Mouse (Mus musculus): ENCODE data around the gene Stat2. TPM values are rescaled to one million over a fixed set of nuclear protein-coding genes. Genes with fewer than 3 reads are reported as not detected.
"Not testable (repeated sequence)": the region's sequence is repeated elsewhere in the genome, so short reads cannot be mapped to it uniquely, and the experiment has no call there.

The Stat2 gene
- total RNA-seq, 2 experiments from 2014 or later = 34.4 to 34.7 TPM

- no peak for TF ChIP-seq CTCF (conservative IDR thresholded peaks at IDR 0.05)
- peak within 1 kb of the TSS; percentile 98 for H3K27ac ChIP-seq
- peak; percentile 77 to 79 for DNase-seq (ENCODE audit: low spot score in 2 of 2)
- peak within 1 kb of the TSS; percentile 92 for H3K4me3 ChIP-seq
Observed at GRCm38 (mm10) chr10:128322141-128323108, 52.1 kb downstream of the Stat2 start, which contains the start of gene Cnpy2. Gene Cnpy2, plus strand, starts transcription at chr10:128322459.

GRCm38 (mm10) chr10:128323516-128323915, 53.2 kb downstream of the Stat2 start:
- peak overlapping the region; percentile 98 for H3K27ac ChIP-seq
- no peak for DNase-seq (ENCODE audit: low spot score in 2 of 2)
- TF ChIP-seq CTCF (conservative IDR thresholded peaks at IDR 0.05) = no peak
- peak overlapping the region; percentile 92 for H3K4me3 ChIP-seq

GRCm38 (mm10) chr10:128326825-128327224, 56.5 kb downstream of the Stat2 start:
- H3K4me3 ChIP-seq = no peak overlapping the region
- no peak for TF ChIP-seq CTCF (conservative IDR thresholded peaks at IDR 0.05)
- H3K27ac ChIP-seq = no peak overlapping the region
- DNase-seq (ENCODE audit: low spot score in 2 of 2) = no peak

- peak; percentile 47 for TF ChIP-seq CTCF (conservative IDR thresholded peaks at IDR 0.05)
- no peak overlapping the region for H3K27ac ChIP-seq
- no peak for DNase-seq (ENCODE audit: low spot score in 2 of 2)
- no peak overlapping the region for H3K4me3 ChIP-seq
Observed at GRCm38 (mm10) chr10:128327610-128328009, 57.3 kb downstream of the Stat2 start.

GRCm38 (mm10) chr10:128332358-128333249, 62.2 kb downstream of the Stat2 start:
- not testable (repeated sequence) for H3K4me3 ChIP-seq; DNase-seq (ENCODE audit: low spot score in 2 of 2); H3K27ac ChIP-seq

- peak; percentile 80 for TF ChIP-seq CTCF (conservative IDR thresholded peaks at IDR 0.05)
- DNase-seq (ENCODE audit: low spot score in 2 of 2) = peak in 1 of 2 experiments; percentile 67
Observed at GRCm38 (mm10) chr10:128335582-128335981, 65.2 kb downstream of the Stat2 start.

GRCm38 (mm10) chr10:128336195-128336594, 65.8 kb downstream of the Stat2 start:
- DNase-seq (ENCODE audit: low spot score in 2 of 2) = no peak
- TF ChIP-seq CTCF (conservative IDR thresholded peaks at IDR 0.05) = no peak
- no peak overlapping the region for H3K4me3 ChIP-seq
- H3K27ac ChIP-seq = peak overlapping the region; percentile 53; the same call in 1 of the 2 replicates

More at GRCm38 (mm10) chr10:128335582-128335981, 65.2 kb downstream of the Stat2 start:
- H3K27ac ChIP-seq = peak overlapping the region; percentile 53; the same call in 1 of the 2 replicates
- no peak overlapping the region for H3K4me3 ChIP-seq

GRCm38 (mm10) chr10:128336597-128336996, 66.2 kb downstream of the Stat2 start:
- no peak for DNase-seq (ENCODE audit: low spot score in 2 of 2)
- H3K27ac ChIP-seq = peak overlapping the region; percentile 95
- H3K4me3 ChIP-seq = peak overlapping the region; percentile 89
- TF ChIP-seq CTCF (conservative IDR thresholded peaks at IDR 0.05) = no peak

- Histone ChIP-seq H3K4me3 (peak within 1 kb of the TSS; percentile 89), H3K27ac (peak within 1 kb of the TSS; percentile 95)
- peak; percentile 96 to 97 for DNase-seq (ENCODE audit: low spot score in 2 of 2)
- TF ChIP-seq CTCF (conservative IDR thresholded peaks at IDR 0.05) = no peak
Observed at GRCm38 (mm10) chr10:128337306-128338181, 67.2 kb downstream of the Stat2 start, which contains the start of gene Cs. Gene Cs, plus strand, starts transcription at chr10:128337734.

- no peak for DNase-seq (ENCODE audit: low spot score in 2 of 2)
- peak overlapping the region; percentile 95 for H3K27ac ChIP-seq
- no peak for TF ChIP-seq CTCF (conservative IDR thresholded peaks at IDR 0.05)
- H3K4me3 ChIP-seq = peak overlapping the region; percentile 89
Observed at GRCm38 (mm10) chr10:128338415-128338814, 68.1 kb downstream of the Stat2 start.

GRCm38 (mm10) chr10:128338948-128339347, 68.6 kb downstream of the Stat2 start:
- Histone ChIP-seq H3K27ac (peak overlapping the region; percentile 95), H3K4me3 (peak overlapping the region; percentile 89)
- no peak for DNase-seq (ENCODE audit: low spot score in 2 of 2)
- no peak for TF ChIP-seq CTCF (conservative IDR thresholded peaks at IDR 0.05)

GRCm38 (mm10) chr10:128340257-128340656, 69.9 kb downstream of the Stat2 start:
- no peak for DNase-seq (ENCODE audit: low spot score in 2 of 2)
- H3K27ac ChIP-seq = peak overlapping the region; percentile 95
- peak; percentile 50 for TF ChIP-seq CTCF (conservative IDR thresholded peaks at IDR 0.05)
- H3K4me3 ChIP-seq = no peak overlapping the region

Other genes starting within 250 kb of the Stat2 start
- gene Naca, start 235.0 kb upstream of the Stat2 start, total RNA-seq (2021) = 100 to 1,000 TPM; 333 to 336 TPM
- 100 to 1,000 TPM; 135 to 142 TPM for gene Ptges3, start 211.6 kb upstream of the Stat2 start, total RNA-seq (2021)
- gene Atp5b, start 187.3 kb upstream of the Stat2 start, total RNA-seq (2021) = 1,000 to 10,000 TPM; 1,635 to 1,673 TPM
- 10 to 100 TPM; 42.8 to 45.5 TPM for gene Baz2a, start 179.0 kb upstream of the Stat2 start, total RNA-seq (2021)
- 10 to 100 TPM; 12.7 to 12.8 TPM for gene Rbms2, start 90.3 kb upstream of the Stat2 start, total RNA-seq (2021)
- 10 to 100 TPM; 20.1 to 21.0 TPM for gene Gls2, start 76.1 kb upstream of the Stat2 start, total RNA-seq (2021)
- gene Spryd4, start 58.8 kb upstream of the Stat2 start, total RNA-seq (2021) = 10 to 100 TPM in 1 of 2 experiments, 1 to 10 TPM in 1; 9.5 to 10.4 TPM
- gene Mip, start 44.7 kb upstream of the Stat2 start, total RNA-seq (2021) = not detected
- 1 to 10 TPM; 5.4 to 6.4 TPM for gene Timeless, start 38.5 kb upstream of the Stat2 start, total RNA-seq (2021)
- not detected for gene Apon, start 16.5 kb upstream of the Stat2 start, total RNA-seq (2021)
- not detected for gene Apof, start 1.9 kb upstream of the Stat2 start, total RNA-seq (2021)
- under 1 TPM in 1 of 2 experiments, not detected in 1; 0.27 TPM for gene Il23a, start 28.2 kb downstream of the Stat2 start, total RNA-seq (2021)
- 10 to 100 TPM; 14.7 to 16.4 TPM for gene Pan2, start 32.8 kb downstream of the Stat2 start, total RNA-seq (2021)
- gene Cnpy2, start 51.9 kb downstream of the Stat2 start, total RNA-seq (2021) = 10 to 100 TPM; 78.8 to 83.0 TPM
- 100 to 1,000 TPM; 226 to 235 TPM for gene Cs, start 67.2 kb downstream of the Stat2 start, total RNA-seq (2021)
- 10 to 100 TPM; 48.6 to 49.2 TPM for gene Coq10a, start 98.4 kb downstream of the Stat2 start, total RNA-seq (2021)
- 10 to 100 TPM; 50.6 to 51.6 TPM for gene Ankrd52, start 106.6 kb downstream of the Stat2 start, total RNA-seq (2021)
- gene Slc39a5, start 130.7 kb downstream of the Stat2 start, total RNA-seq (2021) = under 1 TPM in 1 of 2 experiments, not detected in 1; 0.29 TPM
- gene Nabp2, start 140.9 kb downstream of the Stat2 start, total RNA-seq (2021) = 10 to 100 TPM; 88.2 to 93.0 TPM
- gene Rnf41, start 141.1 kb downstream of the Stat2 start, total RNA-seq (2021) = 10 to 100 TPM; 69.5 to 71.8 TPM
- 100 to 1,000 TPM; 246 to 255 TPM for gene Smarcc2, start 188.7 kb downstream of the Stat2 start, total RNA-seq (2021)
- 100 to 1,000 TPM; 519 to 544 TPM for gene Myl6, start 223.6 kb downstream of the Stat2 start, total RNA-seq (2021)
- gene Myl6b, start 228.1 kb downstream of the Stat2 start, total RNA-seq (2021) = 10 to 100 TPM; 18.5 to 21.1 TPM

Measured in layer of hippocampus, adult 2 months (tissue).